Mouse (Mus musculus) hindbrain, embryonic 12.5 days (tissue): ENCODE data around the gene Fstl3. TPM values are rescaled to one million over a fixed set of nuclear protein-coding genes. Genes with fewer than 3 reads are reported as not detected.

Source experiments
- ATAC-seq: fragments of 200-750 bp; cut with Nextera tagmentation; 2 replicates; pipeline ENCODE4 v1.8.0; 2017; ENCODE audit warnings: moderate TSS enrichment; ENCODE audit not compliant: low FRiP score
- H3K27ac ChIP-seq: fragments of 300-500 bp; sonication (generic); 2 replicates; pipeline ENCODE4 v1.5.1; 2016; ENCODE audit warnings: mild to moderate bottlenecking
- H3K27me3 ChIP-seq: fragments of 300-500 bp; sonication (generic); 2 replicates; pipeline ENCODE4 v1.6.1; 2016; ENCODE audit warnings: mild to moderate bottlenecking
- H3K36me3 ChIP-seq: fragments of 300-500 bp; sonication (generic); 2 replicates; pipeline ENCODE4 v1.6.1; 2016; ENCODE audit warnings: mild to moderate bottlenecking
- H3K4me1 ChIP-seq: fragments of 300-500 bp; sonication (generic); 2 replicates; pipeline ENCODE4 v1.6.1; 2016
- H3K4me2 ChIP-seq: fragments of 300-500 bp; sonication (generic); replicated peaks from 2 replicates; pipeline ENCODE4 v1.6.1; 2016; ENCODE audit warnings: mild to moderate bottlenecking
- H3K4me3 ChIP-seq: fragments of 300-500 bp; sonication (generic); 2 replicates; pipeline ENCODE4 v1.5.1; 2016; ENCODE audit warnings: mild to moderate bottlenecking
- H3K9ac ChIP-seq: fragments of 300-500 bp; sonication (generic); 2 replicates; pipeline ENCODE4 v1.6.1; 2016; ENCODE audit warnings: mild to moderate bottlenecking, moderate library complexity
- H3K9me3 ChIP-seq: fragments of 300-500 bp; sonication (generic); replicated peaks from 2 replicates; pipeline ENCODE4 v1.6.1; 2016; ENCODE audit warnings: mild to moderate bottlenecking
- WGBS: fragments of 180-500 bp; shearing (Covaris S2); methylation state at CpG from one replicate; pipeline ENCODE4 v1.1.7; 2016; 5-methylcytosine and 5-hydroxymethylcytosine counted together
- polyA plus RNA-seq: library from polyadenylated mRNA; unstranded; fragments of >200 nt; fragmentation: Nextera tagmentation; extraction: Ambion mirVana; gene quantifications from 2 replicates; pipeline ENCODE4 v1.2.1, GENCODE M21; 2016

The Fstl3 gene
- polyA plus RNA-seq, 1 experiment from 2014 or later, result 2.3 TPM

DNA sequence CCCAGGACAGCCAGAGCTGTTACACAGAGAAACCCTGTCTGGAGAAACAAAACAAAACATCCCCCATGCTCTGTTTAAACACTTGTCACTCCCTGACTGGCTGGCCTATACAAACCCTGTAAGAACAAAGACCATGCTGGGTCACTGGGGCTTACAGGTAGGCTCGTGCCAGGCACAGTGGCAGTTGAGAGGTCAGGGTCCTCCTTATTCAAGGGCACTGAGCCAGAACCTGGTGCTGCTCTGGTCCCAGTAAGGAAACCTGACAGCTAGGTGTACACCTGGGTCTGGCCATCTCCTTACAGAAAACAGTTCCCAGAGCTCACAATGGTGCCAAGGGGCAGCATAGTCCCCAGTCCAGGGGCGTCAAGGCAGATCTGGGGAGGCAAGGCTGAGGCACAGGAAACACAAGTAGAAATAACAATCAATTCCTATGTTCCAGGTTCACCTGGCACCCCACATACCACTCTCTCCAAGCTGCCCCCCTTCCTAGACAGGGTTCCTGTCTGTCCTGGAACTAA is 11.8 kb upstream of the Fstl3 start:
- Histone ChIP-seq H3K4me3 (peak overlapping the region; percentile 93), H3K4me2 (peak overlapping the region; percentile 92), H3K9ac (peak overlapping the region; percentile 95), H3K27me3 (no peaks in the 10 kb centered on the region), H3K9me3 (no peaks in the 10 kb centered on the region), H3K36me3 (peaks cover 25% of the 10 kb centered on the region), H3K4me1 (peaks cover 31% of the 10 kb centered on the region), H3K27ac (0 out of 2 replicates have a peak overlapping the region, but pooled peaks have one; percentile 94)
- 74% methylated on average over 2 of the region's 2 CpGs for WGBS
- no peak for ATAC-seq

DNA sequence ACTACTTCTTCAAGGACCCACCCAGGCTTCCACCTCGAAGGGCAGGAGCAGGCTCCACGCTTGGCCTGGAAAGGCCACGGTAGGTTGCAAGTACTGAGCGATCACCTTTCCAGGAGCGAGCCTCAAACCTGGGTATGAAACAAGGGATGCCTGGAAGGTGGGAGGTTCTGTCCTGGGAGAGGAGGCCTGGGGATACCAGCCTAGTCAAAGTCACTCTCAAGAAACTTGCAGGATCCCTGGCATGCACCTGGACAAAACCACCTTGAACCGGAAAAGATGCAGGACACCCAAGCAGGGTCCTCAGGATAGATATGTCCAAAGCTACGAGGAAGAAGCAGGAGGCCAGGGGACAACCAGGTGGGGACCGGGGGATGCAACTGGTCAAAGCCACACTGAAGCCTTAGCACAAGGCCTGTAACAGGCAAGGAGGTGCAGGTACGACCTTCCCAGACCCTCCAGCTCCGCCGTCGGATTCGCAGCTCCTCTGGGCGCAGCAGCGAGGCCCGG is 11.0 kb upstream of the Fstl3 start:
- Histone ChIP-seq H3K4me2 (peak overlapping the region; percentile 92), H3K36me3 (peaks cover 17% of the 10 kb centered on the region), H3K27me3 (0 out of 2 replicates have a peak, but pooled peaks cover 5% of the 10 kb centered on the region), H3K9me3 (no peaks in the 10 kb centered on the region), H3K9ac (peak overlapping the region; percentile 95), H3K4me3 (peak overlapping the region; percentile 93), H3K27ac (peak overlapping the region; percentile 94), H3K4me1 (peaks cover 31% of the 10 kb centered on the region)
- no peak for ATAC-seq
- WGBS, result 10% methylated on average over 16 of the region's 16 CpGs

DNA sequence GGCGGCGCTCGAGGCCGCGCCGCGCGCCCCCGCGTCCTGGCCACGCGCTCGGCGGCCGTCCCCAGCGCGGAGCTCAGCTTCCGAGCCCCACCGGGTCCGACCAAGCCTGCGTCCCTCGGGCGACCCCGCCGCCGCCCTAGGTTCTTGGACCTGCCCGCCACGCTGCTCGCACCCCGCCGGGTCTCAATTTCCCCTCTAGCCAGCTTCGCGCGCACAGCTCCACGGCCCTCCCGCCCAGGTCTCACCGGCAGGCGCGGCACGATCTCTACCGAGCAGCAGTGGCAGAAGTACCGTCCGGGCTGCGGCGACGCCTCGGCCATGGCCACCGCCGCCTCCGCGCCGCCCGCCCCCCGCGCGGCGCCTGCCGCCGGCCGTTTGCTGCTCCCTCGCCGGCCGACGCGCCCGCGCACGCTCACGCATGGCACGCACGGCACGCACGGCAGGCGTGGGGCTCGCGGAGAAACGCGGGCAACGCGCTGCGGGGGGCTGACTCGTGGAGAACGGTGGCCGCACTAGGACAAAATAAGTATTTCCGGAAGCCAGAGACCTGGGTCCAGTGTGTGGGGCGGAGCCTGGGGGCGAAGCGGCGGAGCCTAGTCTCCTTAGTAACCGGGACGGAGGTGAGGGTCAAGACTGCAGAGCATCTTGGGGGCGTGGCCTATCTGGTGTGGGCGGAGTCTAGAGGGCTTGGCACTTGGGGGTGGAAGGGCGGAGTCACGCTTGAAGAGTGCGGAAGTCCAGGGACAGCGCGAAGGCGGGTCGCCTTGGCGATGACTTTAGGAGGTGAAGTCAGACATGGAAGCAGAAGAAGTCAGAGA is 10.4 kb upstream of the Fstl3 start, which contains the start of gene Rnf126:
Gene Rnf126 (minus strand): TSS at position 445 of the 818 bp plus-strand sequence.
- WGBS, result under 1% methylated on average over 98 of the region's 101 CpGs
- peak within 1 kb of the TSS; percentile 92 for H3K4me2 ChIP-seq
- H3K27ac ChIP-seq, result peak within 1 kb of the TSS; percentile 94
- peak; percentile 92 for ATAC-seq
- H3K4me1 ChIP-seq, result peaks cover 31% of the 10 kb centered on the region
- peak within 1 kb of the TSS; percentile 93 for H3K4me3 ChIP-seq
- H3K9ac ChIP-seq, result peak within 1 kb of the TSS; percentile 95
- peaks cover 11% of the 10 kb centered on the region for H3K36me3 ChIP-seq
- H3K9me3 ChIP-seq, result no peaks in the 10 kb centered on the region
- 0 out of 2 replicates have a peak, but pooled peaks cover 5% of the 10 kb centered on the region for H3K27me3 ChIP-seq

DNA sequence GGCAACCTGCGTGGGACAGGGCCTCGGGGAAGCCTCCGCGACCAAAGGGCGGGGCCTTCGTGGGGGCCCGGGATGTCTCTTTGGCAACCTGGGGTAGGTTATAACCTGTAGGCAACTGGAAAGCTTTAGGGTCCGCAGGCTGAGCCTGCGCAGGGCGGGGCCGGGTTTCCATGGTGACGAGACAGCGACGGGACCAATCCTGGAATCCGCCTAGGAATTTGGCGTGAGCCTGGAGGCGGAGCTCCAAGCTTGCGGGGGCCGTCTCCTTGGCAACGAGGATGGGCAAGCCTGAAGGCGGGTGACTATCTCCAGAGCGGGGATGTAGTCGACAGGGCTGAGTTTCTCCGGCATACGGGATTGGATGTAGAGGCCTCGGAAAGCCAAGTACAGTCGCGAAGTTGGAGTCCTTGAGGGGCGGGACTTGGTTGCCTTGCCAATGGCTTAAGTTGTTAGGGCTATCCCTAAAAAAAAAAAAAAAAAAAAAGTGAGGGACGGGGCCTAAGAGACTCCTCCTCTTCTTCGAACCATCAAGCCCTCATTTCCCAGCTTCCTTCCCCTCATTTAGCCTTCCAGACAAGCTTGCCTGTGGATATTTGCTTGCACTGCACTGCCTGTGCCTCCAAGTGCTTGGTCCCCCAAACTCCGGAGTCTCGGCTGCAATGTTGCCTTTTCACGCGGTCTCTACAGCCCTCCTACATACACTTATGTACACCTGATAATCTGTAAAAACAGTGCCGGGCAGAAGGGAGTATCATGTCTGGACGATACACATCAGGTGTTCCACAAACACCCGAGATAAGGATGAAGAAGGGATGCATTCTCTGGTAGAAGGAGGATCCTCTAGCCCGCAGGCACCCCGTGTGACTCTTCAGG is 9.5 kb upstream of the Fstl3 start:
- peaks cover 2% of the 10 kb centered on the region; the same call in 1 of the 2 replicates for H3K36me3 ChIP-seq
- peak overlapping the region; percentile 92 for H3K4me2 ChIP-seq
- ATAC-seq, result peak; percentile 86
- H3K27ac ChIP-seq, result peak overlapping the region; percentile 94
- peaks cover 31% of the 10 kb centered on the region for H3K4me1 ChIP-seq
- H3K9me3 ChIP-seq, result no peaks in the 10 kb centered on the region; the same call in 1 of the 2 replicates
- WGBS, result 13% methylated on average over 40 of the region's 40 CpGs
- peak overlapping the region; percentile 93 for H3K4me3 ChIP-seq
- peak overlapping the region; percentile 51 for H3K9ac ChIP-seq
- 0 out of 2 replicates have a peak, but pooled peaks cover 5% of the 10 kb centered on the region for H3K27me3 ChIP-seq

DNA sequence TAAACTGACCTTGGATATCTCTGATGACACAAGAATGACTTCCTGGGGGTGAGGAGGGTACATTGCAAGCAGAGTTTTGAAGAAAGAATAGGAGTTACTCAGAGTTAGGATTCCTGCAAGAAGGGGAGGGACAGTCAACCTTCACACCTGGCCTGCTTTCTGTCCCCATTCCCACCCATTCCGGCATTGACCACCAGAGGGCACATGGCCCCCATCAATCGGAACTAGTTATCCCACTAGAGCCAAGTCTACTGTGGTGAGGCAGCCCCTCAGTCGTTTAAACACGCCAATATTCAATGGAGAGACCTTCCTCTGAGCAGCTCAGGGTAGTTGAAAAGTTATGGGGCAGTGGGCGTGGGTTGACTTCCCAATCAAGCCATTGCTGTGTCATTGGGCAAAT is 8.7 kb upstream of the Fstl3 start:
- ATAC-seq, result no peak
- H3K36me3 ChIP-seq, result no peaks in the 10 kb centered on the region
- no peaks in the 10 kb centered on the region; the same call in 1 of the 2 replicates for H3K9me3 ChIP-seq
- 0 out of 2 replicates have a peak, but pooled peaks cover 5% of the 10 kb centered on the region for H3K27me3 ChIP-seq
- peaks cover 31% of the 10 kb centered on the region for H3K4me1 ChIP-seq
- no peak overlapping the region for H3K9ac ChIP-seq
- no peak overlapping the region for H3K27ac ChIP-seq
- H3K4me3 ChIP-seq, result no peak overlapping the region
- WGBS, result under 1% methylated on average over 5 of the region's 5 CpGs
- H3K4me2 ChIP-seq, result no peak overlapping the region

DNA sequence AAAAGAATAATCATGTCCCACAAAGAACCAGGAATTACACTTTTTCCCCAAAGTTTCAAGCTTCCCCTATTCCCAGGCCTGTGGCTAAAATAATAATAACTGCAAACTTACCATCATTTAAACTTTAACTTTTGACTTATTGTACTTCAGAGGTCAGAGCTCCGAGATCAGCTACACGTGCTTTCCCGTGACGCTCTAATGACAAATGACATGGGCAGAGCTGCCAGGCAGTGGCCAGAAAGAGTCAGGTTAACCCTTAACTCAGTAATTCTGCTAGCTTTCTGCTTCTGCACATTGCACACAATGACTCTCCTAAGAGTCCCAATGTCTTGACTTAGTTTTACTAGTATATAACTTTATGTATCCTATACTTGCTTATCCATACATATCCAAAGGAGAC is 7.7 kb upstream of the Fstl3 start:
- H3K4me2 ChIP-seq, result no peak overlapping the region
- H3K36me3 ChIP-seq, result no peaks in the 10 kb centered on the region
- 58% methylated on average over 4 of the region's 4 CpGs for WGBS
- peaks cover 23% of the 10 kb centered on the region for H3K4me1 ChIP-seq
- no peak overlapping the region for H3K27ac ChIP-seq
- no peak for ATAC-seq
- no peaks in the 10 kb centered on the region; the same call in 1 of the 2 replicates for H3K9me3 ChIP-seq
- H3K4me3 ChIP-seq, result no peak overlapping the region
- H3K9ac ChIP-seq, result no peak overlapping the region
- H3K27me3 ChIP-seq, result 0 out of 2 replicates have a peak, but pooled peaks cover 5% of the 10 kb centered on the region

DNA sequence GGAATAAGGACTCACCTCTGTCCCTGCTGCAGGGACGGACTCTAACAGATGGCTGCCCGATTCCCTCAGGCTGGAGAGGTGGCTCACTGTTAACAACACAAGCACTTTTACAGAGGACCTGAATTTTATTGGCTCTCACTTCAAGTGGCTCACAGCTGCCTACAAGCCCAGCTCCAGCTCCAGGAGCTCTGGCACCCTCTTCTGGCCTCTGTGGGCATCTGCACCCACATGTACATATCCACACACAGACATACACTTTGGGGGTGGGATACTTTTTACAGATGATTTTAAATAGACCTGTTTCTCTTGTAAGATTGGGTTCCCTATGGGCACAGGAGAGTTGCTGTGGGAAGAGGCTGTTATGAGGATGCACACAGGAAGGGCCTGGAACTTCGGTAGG is 4.8 kb upstream of the Fstl3 start:
- H3K4me1 ChIP-seq, result peaks cover 12% of the 10 kb centered on the region
- no peak for ATAC-seq
- H3K4me2 ChIP-seq, result no peak overlapping the region
- H3K27me3 ChIP-seq, result peaks cover 19% of the 10 kb centered on the region
- H3K9ac ChIP-seq, result no peak overlapping the region
- H3K4me3 ChIP-seq, result no peak overlapping the region
- 92% methylated on average over 3 of the region's 3 CpGs for WGBS
- H3K9me3 ChIP-seq, result no peaks in the 10 kb centered on the region; the same call in 1 of the 2 replicates
- no peaks in the 10 kb centered on the region for H3K36me3 ChIP-seq
- H3K27ac ChIP-seq, result no peak overlapping the region

DNA sequence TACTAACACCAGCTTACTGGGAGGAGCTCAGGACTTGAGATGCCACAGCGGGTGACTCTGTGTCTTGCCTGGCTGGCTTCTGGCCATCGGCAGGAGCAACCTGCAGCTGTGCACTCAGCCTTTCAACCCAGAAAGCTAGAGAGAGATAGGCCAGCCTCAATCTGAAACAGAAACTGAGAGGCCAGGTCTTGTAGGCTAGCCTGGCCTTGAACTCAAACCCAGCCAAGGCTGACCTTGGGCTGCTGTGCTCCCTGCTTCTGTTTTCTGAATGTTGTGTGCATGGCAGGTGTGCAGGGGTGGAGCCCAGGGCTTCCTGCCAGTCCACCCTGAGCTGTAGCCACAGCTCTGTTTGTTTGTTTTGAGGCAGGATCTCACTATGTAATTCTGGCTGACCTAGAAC is 3.9 kb upstream of the Fstl3 start:
- Histone ChIP-seq H3K4me3 (no peak overlapping the region), H3K4me2 (no peak overlapping the region), H3K36me3 (no peaks in the 10 kb centered on the region), H3K4me1 (peaks cover 15% of the 10 kb centered on the region), H3K9me3 (no peaks in the 10 kb centered on the region; the same call in 1 of the 2 replicates), H3K27me3 (peaks cover 28% of the 10 kb centered on the region), H3K27ac (no peak overlapping the region), H3K9ac (no peak overlapping the region)
- no peak for ATAC-seq
- 88% methylated on average over 2 of the region's 2 CpGs for WGBS

DNA sequence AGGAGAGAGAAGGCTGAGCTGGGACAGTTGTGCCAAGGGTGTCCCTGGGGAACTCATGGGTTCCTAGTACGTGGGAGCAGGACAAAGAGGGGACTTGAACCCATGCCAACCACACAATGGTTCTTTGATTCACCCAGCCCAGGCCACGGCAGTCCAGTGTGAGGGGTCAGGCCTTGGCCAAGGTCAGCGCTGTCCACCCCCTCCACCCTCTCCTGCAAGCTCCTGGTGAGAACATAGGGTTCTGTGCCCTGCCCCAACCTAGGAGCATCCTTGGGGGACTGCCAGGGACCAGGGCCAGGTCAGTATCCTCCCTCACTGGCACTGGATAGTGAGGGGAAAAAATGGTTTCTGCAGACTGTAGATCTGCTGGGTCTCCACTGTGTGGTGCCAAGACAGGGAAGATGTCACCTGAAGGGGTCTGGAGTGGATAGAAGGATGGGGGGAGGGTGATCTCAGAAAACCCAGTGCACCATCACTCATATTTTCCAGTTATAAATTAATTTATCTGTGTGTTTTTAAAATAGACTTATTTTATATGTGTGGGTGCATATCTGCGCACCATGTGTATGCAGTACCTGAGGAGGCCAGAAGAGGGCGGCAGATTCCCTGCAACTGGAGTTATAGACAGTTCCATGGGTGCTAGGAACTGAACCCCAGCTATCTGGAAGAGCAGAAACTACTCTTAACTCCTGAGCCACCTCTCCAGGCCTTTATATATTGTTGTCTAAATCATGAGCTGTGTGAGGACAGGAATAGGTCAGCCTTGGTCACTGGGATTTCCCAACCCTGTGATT is 2.4 kb upstream of the Fstl3 start:
- no peaks in the 10 kb centered on the region for H3K36me3 ChIP-seq
- peaks cover 14% of the 10 kb centered on the region for H3K4me1 ChIP-seq
- H3K4me2 ChIP-seq, result no peak overlapping the region
- ATAC-seq, result no peak
- H3K9ac ChIP-seq, result no peak overlapping the region
- WGBS, result 68% methylated on average over 5 of the region's 5 CpGs
- H3K4me3 ChIP-seq, result no peak overlapping the region
- H3K9me3 ChIP-seq, result no peaks in the 10 kb centered on the region; the same call in 1 of the 2 replicates
- peaks cover 43% of the 10 kb centered on the region for H3K27me3 ChIP-seq
- H3K27ac ChIP-seq, result no peak overlapping the region

DNA sequence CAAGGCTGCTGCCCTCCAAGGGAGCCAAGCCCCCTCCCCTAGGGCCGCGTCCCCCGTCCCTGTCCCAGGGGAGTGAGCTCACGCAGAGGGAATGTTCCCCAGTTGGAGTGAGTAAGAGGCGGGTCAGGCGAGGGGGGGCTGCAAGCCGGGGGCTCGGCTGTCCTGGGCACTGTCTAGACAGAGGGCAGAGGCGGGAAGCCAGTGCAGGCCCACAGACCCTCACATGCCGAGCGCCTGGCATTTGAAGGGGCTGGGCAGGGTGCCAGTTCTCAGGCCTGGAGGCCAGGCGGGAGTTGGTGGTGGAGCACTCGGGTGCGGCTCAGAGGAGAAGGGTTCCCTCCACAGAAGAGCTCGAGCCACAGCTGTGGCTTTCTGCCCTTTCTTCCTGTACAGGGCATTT is 934 bp downstream of the Fstl3 start:
- WGBS, result 9% methylated on average over 15 of the region's 15 CpGs
- peak overlapping the region; percentile 54 for H3K4me2 ChIP-seq
- ATAC-seq, result no peak; the same call in 1 of the 2 replicates
- H3K4me1 ChIP-seq, result peaks cover 30% of the 10 kb centered on the region
- no peak overlapping the region for H3K9ac ChIP-seq
- H3K27ac ChIP-seq, result no peak overlapping the region
- H3K27me3 ChIP-seq, result peaks cover 68% of the 10 kb centered on the region
- no peaks in the 10 kb centered on the region; the same call in 1 of the 2 replicates for H3K9me3 ChIP-seq
- no peaks in the 10 kb centered on the region for H3K36me3 ChIP-seq
- H3K4me3 ChIP-seq, result no peak overlapping the region

DNA sequence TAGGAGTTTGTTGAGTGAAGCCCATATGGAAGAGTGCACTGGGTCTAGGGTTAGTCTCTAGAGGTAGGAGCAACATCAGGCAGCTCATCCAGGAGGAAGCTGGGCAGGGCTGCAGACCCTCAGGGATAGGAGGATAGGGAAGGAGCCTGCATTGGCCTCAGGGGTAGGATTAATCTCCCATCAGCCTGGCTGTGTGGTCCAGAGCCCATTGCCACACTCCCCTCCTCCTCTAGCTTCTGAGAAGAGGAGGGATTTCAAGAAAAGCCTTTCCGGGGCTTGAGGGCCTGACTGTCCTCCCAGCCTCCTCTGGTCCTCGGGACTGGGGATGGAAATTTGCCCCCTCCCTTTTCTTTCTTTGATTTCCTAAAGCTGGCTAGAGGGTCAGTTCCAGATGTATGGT is 2.1 kb downstream of the Fstl3 start:
- H3K27ac ChIP-seq, result no peak overlapping the region
- H3K4me2 ChIP-seq, result no peak overlapping the region

More for the DNA sequence above, 2.1 kb downstream of the Fstl3 start:
- H3K4me1 ChIP-seq, result peaks cover 31% of the 10 kb centered on the region
- no peaks in the 10 kb centered on the region; the same call in 1 of the 2 replicates for H3K9me3 ChIP-seq
- no peak for ATAC-seq
- 23% methylated on average over 2 of the region's 2 CpGs for WGBS
- no peaks in the 10 kb centered on the region for H3K36me3 ChIP-seq
- H3K27me3 ChIP-seq, result peaks cover 71% of the 10 kb centered on the region
- H3K4me3 ChIP-seq, result no peak overlapping the region
- no peak overlapping the region for H3K9ac ChIP-seq
